Mouse (Mus musculus) myocyte (in vitro differentiated cells): ENCODE results near the gene Gm20696.

ENCODE experiments used
- CEBPB ChIP-seq: IDR thresholded peaks from 2 replicates; pipeline ENCODE4 v1.6.1; 2011; ENCODE audit warnings: mild to moderate bottlenecking, moderate library complexity; ENCODE audit not compliant: poor library complexity, insufficient read depth, severe bottlenecking
- E2F4 ChIP-seq: IDR thresholded peaks from one replicate; pipeline ENCODE4 v1.6.1; 2011; ENCODE audit warnings: mild to moderate bottlenecking, control low read depth, moderate library complexity; ENCODE audit not compliant: insufficient read depth
- MAX ChIP-seq: IDR thresholded peaks from one replicate; pipeline ENCODE4 v1.6.1; 2011; ENCODE audit warnings: low read depth, mild to moderate bottlenecking, control low read depth
- MYOD1 ChIP-seq, 3 experiments: IDR thresholded peaks; one replicate each; pipeline ENCODE4 v1.6.1; 2011; ENCODE audit warnings: control low read depth in 2 of 3, low read depth in 2 of 3, mild to moderate bottlenecking in 2 of 3, moderate library complexity in 1 of 3; ENCODE audit not compliant: insufficient read length in 2 of 3, control insufficient read depth in 1 of 3
- POLR2A ChIP-seq: IDR thresholded peaks from one replicate; pipeline ENCODE4 v1.6.1; 2011; ENCODE audit warnings: low read depth, mild to moderate bottlenecking, control low read depth, moderate library complexity; ENCODE audit not compliant: insufficient read length
- POLR2AphosphoS2 ChIP-seq: IDR thresholded peaks from one replicate; pipeline ENCODE4 v1.6.1; 2011; ENCODE audit warnings: low read depth, control low read depth; ENCODE audit not compliant: insufficient read length
- REST ChIP-seq: IDR thresholded peaks from one replicate; pipeline ENCODE4 v1.6.1; 2011; ENCODE audit warnings: mild to moderate bottlenecking, control low read depth, moderate library complexity; ENCODE audit not compliant: insufficient read depth, insufficient read length
- SRF ChIP-seq: IDR thresholded peaks from one replicate; pipeline ENCODE4 v1.6.1; 2011; ENCODE audit warnings: low read depth; ENCODE audit not compliant: control insufficient read depth, insufficient read length
- USF1 ChIP-seq: IDR thresholded peaks from one replicate; pipeline ENCODE4 v1.6.1; 2011; ENCODE audit warnings: low read depth, mild to moderate bottlenecking, control low read depth, moderate library complexity

DNA sequence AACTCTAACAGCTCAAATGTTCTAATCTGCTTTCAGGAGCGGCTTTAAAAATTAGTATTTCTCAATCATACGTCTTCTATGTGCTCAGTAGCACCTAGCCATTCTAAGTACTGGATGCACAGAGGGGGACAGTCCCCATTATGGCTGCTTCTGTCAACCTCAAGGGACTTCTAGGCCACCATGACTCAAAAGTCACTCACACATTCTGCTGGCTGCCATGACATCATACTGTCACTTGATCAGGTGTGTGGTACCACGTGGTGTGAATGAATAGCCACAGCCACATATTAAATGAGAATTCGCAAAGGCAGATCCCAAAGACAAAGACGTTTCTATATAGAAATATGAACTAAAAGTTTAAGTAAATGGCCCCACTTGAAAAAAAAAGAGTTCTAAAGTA, 391.9 kb downstream of the Gm20696 start:
- TF ChIP-seq MAX (no peak), POLR2A (no peak), SRF (no peak), USF1 (no peak), MYOD1 (IDR thresholded peaks at IDR 0.05; ENCODE audit: control insufficient read depth in 1 of 3, insufficient read length in 2 of 3, low read depth in 2 of 3) (no peak), REST (no peak), CEBPB (no peak), E2F4 (no peak), POLR2AphosphoS2 (no peak)
